Mouse (Mus musculus): ENCODE data around the gene Zfp362.

DNA sequence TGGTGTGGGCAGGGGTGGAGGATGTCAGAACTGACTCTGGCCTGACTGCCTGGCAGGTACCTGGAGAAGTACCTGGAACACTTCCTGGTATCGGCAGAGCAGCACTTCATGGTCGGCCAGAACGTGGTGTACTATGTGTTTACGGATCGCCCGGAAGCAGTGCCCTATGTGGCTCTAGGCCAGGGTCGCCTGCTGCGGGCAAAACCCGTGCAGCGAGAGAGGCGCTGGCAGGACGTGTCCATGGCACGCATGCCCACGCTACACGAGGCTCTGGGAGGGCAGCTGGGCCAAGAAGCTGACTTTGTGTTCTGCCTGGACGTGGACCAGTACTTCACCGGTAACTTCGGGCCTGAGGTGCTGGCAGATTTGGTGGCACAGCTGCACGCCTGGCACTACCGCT, 38.9 kb downstream of the Zfp362 start:
- TF ChIP-seq EP300 (IDR thresholded peaks at IDR 0.05) (no peak), CTCF (IDR thresholded peaks at IDR 0.05) (no peak)
